Mouse (Mus musculus) stomach, postnatal 0 days (tissue): ENCODE results near the gene Sec14l1.

Experiments
- CTCF ChIP-seq: IDR thresholded peaks from 2 replicates; pipeline ENCODE4 v1.5.1; 2016; ENCODE audit warnings: antibody characterized with exemption, low read depth, mild to moderate bottlenecking, moderate library complexity
- EP300 ChIP-seq: optimal IDR thresholded peaks from 2 replicates; pipeline ENCODE3; 2016; ENCODE audit warnings: antibody characterized with exemption

DNA sequence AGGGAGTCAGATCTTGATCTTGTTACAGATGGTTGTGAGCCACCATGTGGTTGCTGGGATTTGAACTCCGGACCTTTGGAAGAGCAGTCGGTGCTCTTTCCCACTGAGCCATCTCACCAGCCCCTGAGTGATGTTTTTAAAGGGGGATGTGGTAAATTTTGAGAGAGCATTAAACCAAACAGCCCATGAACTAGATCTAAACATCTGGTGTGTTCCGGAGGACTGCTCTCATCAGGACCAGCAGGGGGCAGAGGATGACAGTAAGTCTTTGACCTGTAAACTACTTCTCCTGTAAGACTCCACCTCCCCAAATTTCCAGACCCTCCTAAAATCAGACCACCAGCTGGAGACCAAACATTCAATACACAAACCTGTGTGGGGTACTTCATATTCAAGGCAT is 45.9 kb upstream of the Sec14l1 start:
- TF ChIP-seq EP300 (no peak), CTCF (peak; percentile 59)
